Mouse (Mus musculus) mouse embryonic stem cell (cell line): ENCODE data around the gene Bcr.

Experiments used
- in situ Hi-C, 2 experiments: fragments of 300-500 bp; cut with MboI; formaldehyde crosslinking; loops; 1 replicate in 1 of 2; 3 replicates in 1 of 2; pipeline ENCODE4 v1.14.3; 2019 to 2020; ENCODE audit warnings: low sequenced_read_pairs in 2 of 2, low pct_unique_long_range_greater_than_20kb in 1 of 2, mixed read lengths in 1 of 2; ENCODE audit not compliant: unreplicated experiment in 1 of 2

The Bcr gene

DNA sequence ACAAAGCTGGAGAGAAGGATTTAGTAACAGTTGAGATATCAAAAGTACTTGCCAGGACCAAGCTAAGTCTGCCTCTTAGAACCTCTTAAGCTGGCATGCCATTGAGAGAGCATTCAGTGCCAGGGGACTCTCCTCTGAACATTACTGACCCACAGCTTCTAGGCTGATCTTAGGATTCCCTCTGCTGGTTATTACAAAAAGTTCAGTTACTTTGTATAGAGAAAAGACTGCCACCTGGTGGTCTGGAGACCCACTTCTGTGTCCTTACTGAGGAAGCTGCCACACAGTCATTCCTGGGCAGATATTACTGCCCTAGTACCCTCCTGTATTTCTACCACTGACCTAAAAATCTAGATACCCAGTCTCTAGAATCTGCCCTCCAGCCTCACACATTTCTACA, 90.9 kb downstream of the Bcr start:
- in situ Hi-C loops, result loop anchor here (10.0 kb wide), 2 partner anchors 97 to 217 kb away; no protein-coding TSS in a partner anchor

DNA sequence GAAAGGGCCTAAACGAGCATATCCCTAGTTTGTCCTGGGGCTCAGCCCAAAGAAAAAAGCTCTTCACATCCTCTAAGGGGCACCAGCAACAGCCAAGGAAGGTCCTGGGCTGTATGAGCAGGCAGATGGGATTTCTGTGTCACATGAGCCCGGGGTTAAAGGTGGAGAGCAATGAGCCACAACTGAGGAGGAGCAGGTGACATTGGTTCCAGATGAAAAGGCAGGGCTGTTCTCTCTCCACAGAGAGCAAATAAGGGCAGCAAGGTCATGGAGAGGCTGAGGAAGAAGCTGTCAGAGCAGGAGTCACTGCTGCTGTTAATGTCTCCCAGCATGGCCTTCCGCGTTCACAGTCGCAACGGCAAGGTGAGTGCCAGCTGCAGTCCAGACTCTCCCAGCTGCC, 96.4 kb downstream of the Bcr start:
- in situ Hi-C loops, result loop anchor here (5.0 to 10.0 kb wide), 3 partner anchors 100 to 222 kb away; no protein-coding TSS in a partner anchor

DNA sequence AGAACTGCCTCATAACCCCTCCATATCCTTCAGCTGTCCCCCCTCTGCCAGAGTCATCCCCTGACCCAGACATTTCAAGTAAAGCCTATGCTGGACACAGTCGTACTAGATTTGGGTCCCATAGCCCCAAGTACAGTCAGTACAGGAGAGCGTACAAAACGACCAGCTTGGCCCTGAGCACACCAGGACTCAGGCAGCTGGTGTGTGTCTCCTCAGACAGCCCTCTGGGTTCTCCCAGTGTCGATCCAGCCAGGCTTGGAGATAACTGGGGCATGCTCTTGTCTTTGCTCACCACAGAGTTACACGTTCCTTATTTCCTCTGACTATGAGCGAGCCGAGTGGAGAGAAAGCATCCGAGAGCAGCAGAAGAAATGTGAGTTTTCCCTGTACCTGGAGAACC, 97.3 kb downstream of the Bcr start:
- in situ Hi-C loops, result loop anchor here (5.0 to 10.0 kb wide), 3 partner anchors 100 to 223 kb away; no protein-coding TSS in a partner anchor

DNA sequence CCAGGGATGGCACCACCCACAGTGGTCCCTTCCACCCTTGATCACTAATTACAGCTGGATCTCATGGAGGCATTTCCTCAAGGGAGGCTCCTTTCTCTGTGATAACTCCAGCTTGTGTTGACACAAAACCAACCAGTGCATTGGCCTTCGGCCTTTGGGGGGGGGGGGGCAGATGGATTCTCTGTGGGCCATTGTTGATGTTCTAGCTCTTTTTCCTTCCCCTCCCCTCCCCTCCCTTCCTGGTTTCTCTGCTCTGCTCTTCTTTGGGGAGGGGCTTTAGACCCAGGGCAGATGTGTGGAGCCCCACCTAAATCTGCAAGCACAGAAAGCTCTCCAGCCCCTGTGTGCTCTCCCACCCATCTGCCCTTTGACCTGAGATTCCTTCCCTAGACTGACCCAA, 98.0 kb downstream of the Bcr start:
- in situ Hi-C loops, result loop anchor here (5.0 to 10.0 kb wide), 3 partner anchors 101 to 224 kb away; no protein-coding TSS in a partner anchor

DNA sequence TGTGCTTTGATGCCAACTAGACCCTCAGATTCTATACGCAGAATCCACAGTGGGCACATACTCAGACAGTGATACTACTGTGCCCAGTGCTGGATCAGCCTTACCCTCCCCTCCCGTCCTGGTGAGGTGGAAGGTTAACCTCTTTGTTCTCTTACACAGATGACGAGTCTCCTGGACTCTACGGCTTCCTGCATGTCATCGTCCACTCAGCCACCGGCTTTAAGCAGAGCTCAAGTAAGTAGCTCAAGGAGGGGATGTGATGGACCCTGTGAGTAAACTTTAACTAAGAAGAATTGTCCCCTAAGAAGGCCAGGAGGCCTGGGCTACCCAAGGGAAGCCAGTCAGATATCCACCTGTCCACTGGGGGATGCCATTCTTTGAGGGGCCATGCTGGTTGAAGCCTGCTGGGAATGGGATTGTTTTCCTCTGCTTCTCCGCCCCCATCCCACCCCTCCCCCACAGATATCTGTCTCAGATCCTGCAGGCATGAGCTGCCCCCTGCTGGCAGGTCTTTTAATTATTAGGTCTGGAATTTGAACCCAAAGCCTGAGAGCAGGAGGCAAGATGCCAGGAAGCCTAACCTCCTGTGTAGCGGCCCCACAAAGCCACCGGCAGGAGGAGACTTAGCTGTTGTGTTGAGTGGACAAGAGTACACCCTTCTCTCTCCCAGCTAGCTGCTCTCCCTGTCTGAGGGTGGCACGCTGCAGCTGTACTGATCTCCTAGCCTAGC, 99.9 kb downstream of the Bcr start:
- in situ Hi-C loops, result no loop called here

DNA sequence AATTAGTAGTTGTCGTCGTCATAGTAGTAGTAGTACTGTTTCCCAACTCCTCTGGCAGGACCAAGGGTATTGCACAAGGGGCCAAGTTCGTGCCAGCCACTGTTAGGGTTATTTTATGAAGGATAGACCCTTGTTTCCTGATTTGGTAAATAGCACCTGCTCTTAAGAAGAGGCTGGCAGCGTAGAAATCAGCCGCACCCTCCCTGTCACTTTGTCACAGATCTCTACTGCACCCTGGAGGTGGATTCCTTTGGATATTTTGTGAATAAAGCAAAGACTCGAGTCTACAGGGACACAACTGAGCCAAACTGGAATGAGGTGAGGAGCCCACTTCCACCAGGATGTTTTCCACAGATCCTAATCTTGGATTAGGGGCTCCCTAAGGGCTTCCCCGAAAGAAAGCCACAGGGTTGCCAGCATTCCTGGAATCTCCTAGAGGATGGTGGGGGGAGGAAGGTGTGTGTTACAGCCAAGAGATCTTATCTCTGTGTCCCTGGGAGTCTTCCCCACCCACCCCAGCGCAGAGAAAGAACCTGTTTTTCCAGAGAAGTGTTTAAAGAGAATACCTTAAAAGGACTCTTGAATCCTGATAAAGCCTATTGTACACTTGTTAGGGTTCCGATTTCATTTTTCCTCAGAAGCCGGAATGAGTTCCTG, 105.6 kb downstream of the Bcr start:
- in situ Hi-C loops, result no loop called here

DNA sequence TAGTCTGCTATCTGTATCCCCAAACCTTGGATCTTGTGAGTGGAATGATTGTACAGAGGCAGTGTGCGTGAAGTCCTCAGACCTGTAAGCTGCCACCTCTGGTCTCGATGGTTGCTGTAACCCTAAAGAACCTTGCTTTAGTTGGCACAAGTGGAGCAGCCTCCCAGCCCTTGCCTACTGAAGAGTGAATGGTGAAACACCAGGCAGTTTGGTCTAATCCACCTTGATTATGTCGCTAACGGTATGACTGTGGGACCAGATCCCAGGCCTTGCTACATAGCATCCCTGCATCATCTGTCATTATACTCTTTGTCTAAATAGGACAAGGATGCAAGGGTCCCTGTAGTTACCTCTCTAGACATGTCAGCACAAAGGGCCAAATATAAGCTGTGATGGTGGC, 106.2 kb downstream of the Bcr start:
- in situ Hi-C loops, result no loop called here

DNA sequence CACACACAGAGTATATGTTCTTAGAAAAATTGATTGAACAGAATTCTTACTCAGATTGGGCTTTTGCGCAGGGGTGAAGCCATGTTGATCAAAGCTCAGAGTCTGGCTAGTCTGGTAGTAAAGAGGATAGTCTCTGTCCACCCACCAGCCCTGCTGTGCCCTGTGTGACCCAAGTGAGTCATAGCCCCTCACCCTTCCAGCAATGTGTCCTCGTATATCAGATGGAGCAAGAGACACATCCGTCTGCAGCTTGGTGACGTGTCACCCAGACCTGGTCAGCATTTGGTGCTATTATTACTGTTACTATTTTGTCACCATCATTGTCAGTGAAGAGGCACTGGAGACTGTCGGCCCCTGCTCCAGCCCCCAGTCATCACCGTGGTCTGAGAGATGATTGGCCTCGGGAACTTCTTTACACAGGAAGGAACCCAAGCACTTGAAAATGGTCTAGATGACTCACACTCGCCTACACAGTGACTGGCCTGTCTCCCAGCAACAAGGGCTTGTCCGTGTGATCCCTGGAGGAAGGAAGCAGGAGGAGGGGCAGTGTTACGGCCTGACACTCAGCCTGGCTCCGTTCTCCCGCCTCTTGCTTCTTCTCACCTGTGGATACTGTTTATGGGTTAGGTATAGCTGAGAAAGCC, 109.9 kb downstream of the Bcr start:
- in situ Hi-C loops, result no loop called here

DNA sequence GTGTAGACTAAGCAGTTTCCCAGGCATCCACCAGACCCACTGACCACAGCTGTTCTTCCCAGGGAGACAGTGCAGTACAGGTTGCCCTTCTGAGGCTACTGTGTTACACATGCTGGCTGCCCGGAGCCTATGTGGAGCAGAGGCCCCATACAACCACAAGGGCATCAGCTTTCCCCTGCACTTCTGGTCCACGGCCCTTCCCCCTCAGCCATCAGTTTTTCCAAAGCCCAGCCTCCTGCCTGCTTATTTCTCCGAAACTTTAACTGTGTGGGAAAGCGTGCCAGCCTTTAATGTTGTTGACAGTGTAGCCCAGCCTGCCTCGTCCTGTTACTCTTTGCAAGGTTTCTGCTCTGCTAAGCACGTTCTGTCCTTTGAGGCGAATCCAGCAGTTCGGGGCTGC, 112.7 kb downstream of the Bcr start:
- in situ Hi-C loops, result no loop called here

DNA sequence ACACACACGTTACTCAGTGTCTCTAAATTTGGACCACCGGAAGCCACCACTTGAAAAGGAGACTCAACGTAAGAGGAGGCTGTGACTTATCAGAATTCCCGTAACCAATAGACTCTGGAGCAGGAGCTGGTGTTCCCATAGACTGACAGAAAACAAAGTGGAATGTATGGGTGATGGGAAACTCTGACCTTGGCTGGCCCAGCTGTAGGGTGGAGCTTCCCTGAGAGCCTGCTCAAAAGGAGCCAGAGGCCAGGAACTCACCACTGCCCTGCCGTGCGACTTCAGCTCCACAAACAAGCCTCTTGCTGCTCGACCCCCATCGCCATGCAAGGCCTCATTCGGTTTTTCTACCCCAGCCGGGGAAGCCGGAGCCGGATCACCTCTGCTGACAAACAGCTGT, 113.3 kb downstream of the Bcr start:
- in situ Hi-C loops, result no loop called here

DNA sequence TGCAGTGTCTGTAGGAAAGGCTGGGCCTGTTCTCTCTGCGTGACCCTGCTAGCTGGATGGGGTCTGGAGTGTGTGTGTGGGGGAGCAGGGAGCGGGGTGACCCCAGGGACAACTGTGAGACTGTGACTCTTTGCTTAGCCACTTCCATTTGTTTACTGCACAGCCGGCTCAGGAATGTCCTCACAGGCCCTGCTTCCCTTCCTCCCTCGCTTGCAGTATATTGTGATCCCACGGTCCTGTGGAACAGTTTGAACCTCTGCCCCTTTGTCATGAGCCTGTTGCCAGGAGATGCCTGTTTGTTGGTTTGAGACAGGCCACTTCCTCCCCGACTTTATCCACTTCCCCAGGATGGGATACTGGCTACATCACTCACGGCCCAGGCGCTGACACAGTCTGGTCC, 116.1 kb downstream of the Bcr start:
- in situ Hi-C loops, result loop anchor here in 1 of 2 experiments (25.0 kb wide), 1 partner anchor 261 kb away; no protein-coding TSS in a partner anchor

DNA sequence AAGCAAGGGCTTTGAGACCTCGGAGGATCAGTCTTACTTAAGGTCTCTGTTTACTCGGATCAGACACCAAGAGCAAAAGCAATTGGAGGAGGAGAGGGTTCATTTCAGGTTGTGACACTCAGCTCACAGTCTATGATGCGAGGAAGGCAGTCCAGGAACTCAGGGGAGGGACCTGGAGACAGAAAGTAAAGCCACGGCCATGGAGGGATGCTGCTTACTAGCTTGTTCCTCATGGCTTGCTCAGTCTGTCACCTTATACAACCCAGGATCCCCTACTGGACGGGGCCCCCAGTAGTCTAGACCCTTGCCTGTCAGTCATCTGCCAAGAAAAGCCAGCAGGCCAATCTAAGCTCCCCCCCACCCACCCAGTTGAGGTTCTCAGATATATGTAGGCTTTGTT, 118.5 kb downstream of the Bcr start:
- in situ Hi-C loops, result loop anchor here in 1 of 2 experiments (25.0 kb wide), 1 partner anchor 258 kb away; no protein-coding TSS in a partner anchor

DNA sequence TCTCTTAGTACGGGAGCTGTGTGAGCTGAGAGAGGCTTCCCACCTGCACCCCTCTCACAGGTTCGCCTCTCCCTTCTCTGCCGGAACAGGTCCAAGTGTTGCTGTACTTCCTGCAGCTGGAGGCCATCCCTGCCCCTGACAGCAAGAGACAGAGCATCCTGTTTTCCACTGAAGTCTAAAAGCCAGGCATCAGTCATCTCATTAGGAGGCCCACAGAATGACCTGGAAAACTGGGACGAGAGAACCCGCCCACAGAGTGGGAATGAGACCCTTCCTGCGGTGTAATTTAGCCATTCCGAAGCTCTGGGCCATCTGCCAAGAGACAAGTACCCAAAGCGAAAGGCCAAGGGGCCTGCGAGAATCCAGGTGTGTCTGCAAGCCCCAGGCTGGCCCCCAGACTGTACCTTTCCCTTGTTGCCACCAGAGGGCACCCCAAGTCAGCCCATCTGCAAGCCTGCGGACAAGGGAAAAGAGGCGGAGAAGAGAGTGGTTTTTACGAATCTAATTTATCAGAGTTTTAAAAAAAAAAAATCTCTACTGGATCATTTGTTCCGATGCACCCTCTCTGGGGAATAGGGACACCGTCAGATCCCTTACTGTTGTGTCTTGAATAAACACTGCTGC, 121.9 kb downstream of the Bcr start:
- in situ Hi-C loops, result loop anchor here in 1 of 2 experiments (25.0 kb wide), 1 partner anchor 255 kb away; no protein-coding TSS in a partner anchor

DNA sequence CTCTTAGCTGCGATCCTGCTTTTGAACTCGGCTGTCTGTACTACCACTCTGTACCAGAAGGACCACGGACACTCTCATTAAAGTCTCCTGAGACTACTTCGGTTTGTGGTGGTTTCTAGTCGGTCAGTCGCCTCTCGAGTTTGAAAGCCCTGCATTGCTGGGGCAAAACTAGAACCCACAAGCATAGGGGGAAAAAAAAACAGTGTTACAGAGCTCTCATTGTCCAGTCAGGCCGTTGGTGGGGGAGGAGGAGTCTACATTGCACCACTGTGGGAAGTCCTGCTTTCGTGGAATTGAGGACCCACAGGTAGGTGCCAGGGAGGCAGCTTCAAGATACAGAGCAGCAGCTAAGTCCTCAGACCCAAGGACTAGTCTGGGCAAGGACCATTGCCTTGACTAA, 124.4 kb downstream of the Bcr start:
- in situ Hi-C loops, result loop anchor here in 1 of 2 experiments (25.0 kb wide), 1 partner anchor 252 kb away; no protein-coding TSS in a partner anchor

DNA sequence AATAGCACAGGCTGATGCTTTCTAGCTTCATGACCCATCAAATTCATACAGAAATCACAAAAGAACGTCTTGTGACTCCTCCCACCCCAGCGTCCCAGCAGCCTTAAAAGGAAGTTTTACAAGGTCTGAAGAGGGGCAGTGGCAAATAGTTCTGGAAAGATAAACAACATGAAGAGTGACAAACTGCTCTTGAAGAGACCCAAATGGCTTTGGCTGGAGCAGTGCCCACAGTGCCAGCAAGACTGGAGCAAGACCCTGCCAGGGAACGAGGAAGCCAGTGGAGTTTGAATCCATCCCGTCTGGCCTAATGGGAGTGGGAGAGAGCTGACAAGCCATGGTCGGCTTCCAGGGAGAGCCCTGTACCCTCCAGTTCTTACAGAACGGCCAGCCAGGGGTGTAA, 126.2 kb downstream of the Bcr start:
- in situ Hi-C loops, result loop anchor here in 1 of 2 experiments (25.0 kb wide), 1 partner anchor 251 kb away; no protein-coding TSS in a partner anchor

DNA sequence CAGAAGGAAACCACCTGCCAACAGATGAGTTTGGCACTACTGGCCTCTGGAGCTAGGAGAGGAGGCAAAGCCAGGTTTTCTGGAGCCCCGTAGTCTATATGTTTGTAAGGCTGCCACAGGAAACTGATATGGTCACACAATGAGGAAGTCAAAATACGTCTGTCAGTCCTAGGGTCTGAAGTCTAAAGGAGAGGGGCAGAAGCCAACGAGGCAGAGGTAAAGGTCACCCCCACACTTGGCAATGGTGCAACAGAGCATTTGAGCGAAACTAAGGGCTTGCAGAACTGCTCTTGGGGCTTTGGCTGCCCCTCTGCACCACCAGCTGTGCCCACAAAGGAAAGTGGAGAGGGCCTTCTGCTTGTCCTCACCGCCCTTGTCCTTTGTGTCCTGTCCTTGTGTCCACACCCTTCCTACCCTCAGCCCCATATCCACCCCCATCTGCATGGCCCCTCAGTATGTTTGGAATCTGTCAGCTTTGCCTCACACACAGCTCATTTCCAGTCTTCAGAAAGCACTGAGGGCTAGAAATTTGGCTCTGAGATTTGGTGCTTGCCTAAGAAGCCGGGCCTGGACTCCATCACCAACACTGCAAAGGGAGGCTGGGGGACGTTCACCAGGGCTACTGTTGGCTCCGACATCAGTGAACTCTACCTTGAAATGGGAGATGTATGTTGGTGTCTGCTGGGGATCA, 127.1 kb downstream of the Bcr start:
- in situ Hi-C loops, result loop anchor here in 1 of 2 experiments (25.0 kb wide), 1 partner anchor 250 kb away; no protein-coding TSS in a partner anchor

DNA sequence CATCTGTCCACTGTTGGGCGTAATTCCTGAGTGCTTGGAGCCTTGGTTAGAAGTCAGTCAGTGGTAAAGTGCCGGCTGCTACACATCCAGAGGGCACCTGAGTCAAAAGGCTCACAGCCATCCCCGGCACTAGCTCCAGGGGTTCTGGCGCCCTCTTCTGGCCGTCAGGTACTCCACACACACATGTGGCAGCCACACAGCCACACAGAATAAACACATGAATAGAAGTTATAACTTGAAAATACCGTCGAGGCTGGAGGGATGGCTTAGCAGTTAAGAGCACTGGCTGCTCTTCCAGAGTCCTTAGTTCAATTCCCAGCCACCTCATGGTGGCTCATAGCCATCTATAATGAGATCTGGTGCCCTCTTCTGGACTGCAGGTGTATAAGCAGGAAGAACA, 131.3 kb downstream of the Bcr start:
- in situ Hi-C loops, result loop anchor here in 1 of 2 experiments (25.0 kb wide), 1 partner anchor 246 kb away; no protein-coding TSS in a partner anchor

DNA sequence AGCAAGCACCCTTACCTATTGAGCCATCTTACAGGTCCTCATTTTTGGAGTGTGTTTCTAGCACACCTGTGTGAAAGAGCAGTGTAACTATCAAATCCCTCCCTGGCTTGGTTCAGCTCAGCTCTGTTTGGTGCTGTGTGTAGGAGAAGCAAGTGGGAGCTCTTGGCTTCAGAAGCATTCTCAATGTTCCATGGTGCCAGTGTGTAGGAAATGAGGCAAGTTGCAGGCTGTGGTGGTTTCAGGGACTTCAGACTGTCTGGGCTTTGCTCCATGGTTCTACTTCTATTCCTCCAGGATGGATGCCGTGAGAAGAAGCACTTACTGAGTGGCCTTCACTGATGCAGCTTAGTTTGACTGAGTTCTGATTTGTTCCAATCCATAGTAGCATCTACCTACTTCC, 137.4 kb downstream of the Bcr start:
- in situ Hi-C loops, result loop anchor here in 1 of 2 experiments (25.0 kb wide), 1 partner anchor 239 kb away; no protein-coding TSS in a partner anchor
